Mouse (Mus musculus) embryonic stem cell, embryonic (primary cell): ENCODE measurements around the gene Fndc11.

Experiments used
- CTCF ChIA-PET, 4 experiments: fragments of 300-600 bp in 2 of 4; fragments of 350-600 bp in 2 of 4; sonication (Branson Sonifier 250); formaldehyde crosslinking; loops; one replicate each; lab custom pipeline; 2022; ENCODE audit warnings: inconsistent platforms in 2 of 4; lab: Charles Lee
- POLR2A ChIA-PET, 4 experiments: fragments of 300-600 bp in 2 of 4; fragments of 350-600 bp in 2 of 4; sonication (Branson Sonifier 250); formaldehyde crosslinking; loops; one replicate each; lab custom pipeline; 2022; ENCODE audit warnings: antibody characterized with exemption in 4 of 4, inconsistent platforms in 1 of 4; lab: Charles Lee

Gene Fndc11

GRCm38 (mm10) chr2:181237251-181238014 is 17.6 kb downstream of the Fndc11 start:
- CTCF ChIA-PET = interaction anchor here in 2 of 4 experiments (0.6 to 2.7 kb wide), 3 partner anchors 51 to 269 kb away, joined by 3 to 7 read pairs (median 6); partner anchors contain the start of gene Ppdpf (in 2 of the 2)
- POLR2A ChIA-PET = interaction anchor here in 1 of 4 experiments (2.0 to 9.4 kb wide), 2 partner anchors 18 to 50 kb away, joined by 6 to 42 read pairs; partner anchors contain the start of genes Fndc11 and Ppdpf

- ChIA-PET POLR2A (interaction anchor here in 1 of 4 experiments (2.0 kb wide), 1 partner anchor 51 kb away, joined by 6 read pairs; the partner anchor contains the start of gene Ppdpf), CTCF (interaction anchor here in 2 of 4 experiments (0.6 to 2.7 kb wide), 2 partner anchors 51 to 216 kb away, joined by 3 to 7 read pairs; partner anchors contain the start of gene Ppdpf (in 1 of the 2))
These were observed 18.3 kb downstream of the Fndc11 start for GRCm38 (mm10) chr2:181238091-181238610.

- CTCF ChIA-PET = interaction anchor here in 1 of 4 experiments (2.7 kb wide), 1 partner anchor 52 kb away, joined by 7 read pairs; the partner anchor contains the start of gene Ppdpf
- POLR2A ChIA-PET = interaction anchor here in 2 of 4 experiments (0.6 to 2.0 kb wide), 2 partner anchors 46 to 52 kb away, joined by 3 to 6 read pairs; partner anchors contain the start of gene Ppdpf (in 1 of the 2)
These were observed 19.0 kb downstream of the Fndc11 start for GRCm38 (mm10) chr2:181238861-181239260.

GRCm38 (mm10) chr2:181239261-181239660 is 19.4 kb downstream of the Fndc11 start:
- ChIA-PET CTCF (no interaction called here), POLR2A (no interaction called here)

GRCm38 (mm10) chr2:181240806-181241440 is 21.1 kb downstream of the Fndc11 start:
- ChIA-PET POLR2A (interaction anchor here in 2 of 4 experiments (0.6 to 1.3 kb wide), 4 partner anchors 8 to 138 kb away, joined by 3 to 8 read pairs (median 3); no protein-coding TSS in a partner anchor), CTCF (interaction anchor here in 1 of 4 experiments (0.9 kb wide), 1 partner anchor 54 kb away, joined by 3 read pairs; the partner anchor contains the start of gene Ppdpf)

- CTCF ChIA-PET = interaction anchor here in 3 of 4 experiments (0.6 to 1.0 kb wide), 6 partner anchors 12 to 326 kb away, joined by 3 to 10 read pairs (median 4); partner anchors contain the start of genes Ppdpf (in 1 of the 3) and Ptk6 (in 1 of the 3)
- POLR2A ChIA-PET = interaction anchor here in 3 of 4 experiments (0.5 to 2.7 kb wide), 7 partner anchors 8 to 1167 kb away, joined by 3 to 9 read pairs (median 4); partner anchors contain the start of gene Ppdpf (in 1 of the 3)
These were observed 21.9 kb downstream of the Fndc11 start, which contains the start of gene Helz2 for GRCm38 (mm10) chr2:181241602-181242313. TSS of gene Helz2 (minus strand) at chr2:181242027.

GRCm38 (mm10) chr2:181242314-181242665 is 22.5 kb downstream of the Fndc11 start:
- ChIA-PET POLR2A (interaction anchor here in 3 of 4 experiments (0.5 to 2.7 kb wide), 6 partner anchors 9 to 1168 kb away, joined by 3 to 9 read pairs (median 4); partner anchors contain the start of gene Ppdpf (in 1 of the 3)), CTCF (interaction anchor here in 2 of 4 experiments (0.7 to 1.0 kb wide), 4 partner anchors 12 to 1800 kb away, joined by 3 to 10 read pairs (median 4); partner anchors contain the start of gene Ptk6 (in 1 of the 2))

- ChIA-PET CTCF (interaction anchor here (0.6 to 1.7 kb wide), 8 partner anchors 45 to 90 kb away, joined by 3 to 16 read pairs (median 4); partner anchors contain the start of gene Ppdpf (in 2 of the 4)), POLR2A (interaction anchor here (0.6 to 2.7 kb wide), 47 partner anchors 8 to 512 kb away, joined by 3 to 25 read pairs (median 5); partner anchors contain the start of genes Fndc11 (in 3 of the 4), Ppdpf (in 3 of the 4), Srms (in 3 of the 4) and Arfrp1 (in 1 of the 4))
These were observed 24.0 kb downstream of the Fndc11 start for GRCm38 (mm10) chr2:181243706-181244394.

GRCm38 (mm10) chr2:181245031-181245430 is 25.2 kb downstream of the Fndc11 start:
- ChIA-PET CTCF (interaction anchor here in 2 of 4 experiments (0.6 to 1.1 kb wide), 2 partner anchors 43 to 58 kb away, joined by 3 read pairs; partner anchors contain the start of gene Ppdpf (in 1 of the 2)), POLR2A (interaction anchor here in 3 of 4 experiments (0.6 to 2.3 kb wide), 13 partner anchors 12 to 657 kb away, joined by 3 to 11 read pairs (median 3); partner anchors contain the start of genes Ppdpf (in 2 of the 3), Fndc11 (in 1 of the 3), Srms (in 1 of the 3) and Stmn3 (in 1 of the 3))

- POLR2A ChIA-PET = interaction anchor here in 1 of 4 experiments (0.6 to 1.0 kb wide), 2 partner anchors 30 to 42 kb away, joined by 3 to 4 read pairs; partner anchors contain the start of gene Fndc11
- CTCF ChIA-PET = interaction anchor here in 1 of 4 experiments (0.6 to 0.7 kb wide), 2 partner anchors 321 to 523 kb away, joined by 3 to 5 read pairs; no protein-coding TSS in a partner anchor
These were observed 29.4 kb downstream of the Fndc11 start for GRCm38 (mm10) chr2:181249217-181249616.

GRCm38 (mm10) chr2:181251841-181252240 is 32.0 kb downstream of the Fndc11 start:
- CTCF ChIA-PET = interaction anchor here in 1 of 4 experiments (0.6 kb wide), 1 partner anchor 62 kb away, joined by 3 read pairs; no protein-coding TSS in a partner anchor

GRCm38 (mm10) chr2:181253248-181253647 is 33.4 kb downstream of the Fndc11 start:
- CTCF ChIA-PET = no interaction called here

More at GRCm38 (mm10) chr2:181251841-181252240, 32.0 kb downstream of the Fndc11 start:
- POLR2A ChIA-PET = interaction anchor here in 2 of 4 experiments (1.2 to 2.5 kb wide), 2 partner anchors 8 kb away, joined by 4 to 7 read pairs; no protein-coding TSS in a partner anchor

GRCm38 (mm10) chr2:181266839-181267238 is 47.0 kb downstream of the Fndc11 start:
- ChIA-PET CTCF (no interaction called here), POLR2A (interaction anchor here in 1 of 4 experiments (0.8 to 1.6 kb wide), 2 partner anchors 9 to 46 kb away, joined by 3 to 4 read pairs; no protein-coding TSS in a partner anchor)

More at GRCm38 (mm10) chr2:181253248-181253647, 33.4 kb downstream of the Fndc11 start:
- POLR2A ChIA-PET = interaction anchor here in 2 of 4 experiments (0.6 to 2.5 kb wide), 3 partner anchors 10 to 23 kb away, joined by 3 to 7 read pairs (median 3); partner anchors contain the start of gene Helz2 (in 1 of the 2)

GRCm38 (mm10) chr2:181272092-181272491 is 52.3 kb downstream of the Fndc11 start:
- ChIA-PET POLR2A (interaction anchor here in 2 of 4 experiments (0.7 to 1.3 kb wide), 2 partner anchors 36 to 371 kb away, joined by 3 read pairs; no protein-coding TSS in a partner anchor), CTCF (no interaction called here)
